Mouse (Mus musculus) midbrain, embryonic 15.5 days (tissue): Measurements from ENCODE around the gene Idh3a. TPM values are rescaled to one million over a fixed set of nuclear protein-coding genes. Genes with fewer than 3 reads are reported as not detected.
"Not testable (repeated sequence)": the region's sequence is repeated elsewhere in the genome, so short reads cannot be mapped to it uniquely, and the experiment has no call there.

Experiments
- ATAC-seq: fragments of 200-750 bp; cut with Nextera tagmentation; replicated peaks from 2 replicates; pipeline ENCODE4 v1.8.0; 2017; ENCODE audit warnings: moderate TSS enrichment
- H3K27ac ChIP-seq: fragments of 300-500 bp; sonication (generic); 2 replicates; pipeline ENCODE4 v1.5.1; 2015; ENCODE audit warnings: mild to moderate bottlenecking, inconsistent platforms
- H3K27me3 ChIP-seq: fragments of 300-500 bp; sonication (generic); replicated peaks from 2 replicates; pipeline ENCODE4 v1.6.1; 2015; ENCODE audit warnings: inconsistent platforms
- H3K36me3 ChIP-seq: fragments of 300-500 bp; sonication (generic); replicated peaks from 2 replicates; pipeline ENCODE4 v1.6.1; 2015; ENCODE audit warnings: inconsistent platforms
- H3K4me1 ChIP-seq: fragments of 300-500 bp; sonication (generic); 2 replicates; pipeline ENCODE4 v1.6.1; 2015; ENCODE audit warnings: inconsistent platforms
- H3K4me2 ChIP-seq: fragments of 300-500 bp; sonication (generic); 2 replicates; pipeline ENCODE4 v1.6.1; 2015; ENCODE audit warnings: inconsistent platforms, mild to moderate bottlenecking, moderate library complexity
- H3K4me3 ChIP-seq: fragments of 300-500 bp; sonication (generic); 2 replicates; pipeline ENCODE4 v1.5.1; 2015; ENCODE audit warnings: mild to moderate bottlenecking, inconsistent platforms
- H3K9ac ChIP-seq: fragments of 300-500 bp; sonication (generic); 2 replicates; pipeline ENCODE4 v1.6.1; 2015; ENCODE audit warnings: mild to moderate bottlenecking, inconsistent platforms
- H3K9me3 ChIP-seq: fragments of 300-500 bp; sonication (generic); 2 replicates; pipeline ENCODE4 v1.6.1; 2016; ENCODE audit warnings: inconsistent platforms
- WGBS: fragments of 180-500 bp; shearing (Covaris S2); methylation state at CpG from one replicate; pipeline ENCODE4 v1.1.7; 2015; ENCODE audit warnings: mixed read lengths; 5-methylcytosine and 5-hydroxymethylcytosine counted together
- polyA plus RNA-seq: library from polyadenylated mRNA; unstranded; fragments of >200 nt; fragmentation: Nextera tagmentation; extraction: Ambion mirVana; gene quantifications from 2 replicates; pipeline ENCODE4 v1.2.1, GENCODE M21; 2015

Gene Idh3a
- polyA plus RNA-seq, 1 experiment from 2014 or later, result 132 TPM

DNA sequence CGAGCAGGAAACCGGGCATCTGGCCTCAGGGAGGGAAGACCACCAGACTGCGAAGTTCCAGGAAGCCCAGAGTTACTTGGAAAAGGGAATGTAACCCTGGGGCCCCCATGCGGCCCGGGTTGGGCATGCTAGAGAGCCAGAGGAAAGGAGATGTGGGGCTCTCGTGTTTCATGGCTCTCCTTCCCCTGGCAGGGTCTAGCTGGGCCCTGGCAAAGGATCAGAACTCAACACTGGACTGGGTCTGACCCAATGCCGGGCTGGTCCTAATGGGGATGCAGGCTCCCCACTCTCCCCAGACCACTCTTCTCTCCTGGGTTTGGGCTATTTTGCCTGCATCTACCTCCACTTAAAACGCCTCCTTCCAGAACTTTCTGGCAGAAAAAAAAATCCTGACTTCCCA is 27.4 kb upstream of the Idh3a start:
- no peaks in the 10 kb centered on the region for H3K27me3 ChIP-seq
- H3K9ac ChIP-seq, result no peak overlapping the region
- no peaks in the 10 kb centered on the region for H3K9me3 ChIP-seq
- peaks cover 8% of the 10 kb centered on the region; the same call in 1 of the 2 replicates for H3K4me1 ChIP-seq
- H3K4me3 ChIP-seq, result no peak overlapping the region
- WGBS, result 76% methylated on average over 8 of the region's 8 CpGs
- H3K27ac ChIP-seq, result no peak overlapping the region
- no peak overlapping the region for H3K4me2 ChIP-seq
- ATAC-seq, result no peak
- no peaks in the 10 kb centered on the region for H3K36me3 ChIP-seq

DNA sequence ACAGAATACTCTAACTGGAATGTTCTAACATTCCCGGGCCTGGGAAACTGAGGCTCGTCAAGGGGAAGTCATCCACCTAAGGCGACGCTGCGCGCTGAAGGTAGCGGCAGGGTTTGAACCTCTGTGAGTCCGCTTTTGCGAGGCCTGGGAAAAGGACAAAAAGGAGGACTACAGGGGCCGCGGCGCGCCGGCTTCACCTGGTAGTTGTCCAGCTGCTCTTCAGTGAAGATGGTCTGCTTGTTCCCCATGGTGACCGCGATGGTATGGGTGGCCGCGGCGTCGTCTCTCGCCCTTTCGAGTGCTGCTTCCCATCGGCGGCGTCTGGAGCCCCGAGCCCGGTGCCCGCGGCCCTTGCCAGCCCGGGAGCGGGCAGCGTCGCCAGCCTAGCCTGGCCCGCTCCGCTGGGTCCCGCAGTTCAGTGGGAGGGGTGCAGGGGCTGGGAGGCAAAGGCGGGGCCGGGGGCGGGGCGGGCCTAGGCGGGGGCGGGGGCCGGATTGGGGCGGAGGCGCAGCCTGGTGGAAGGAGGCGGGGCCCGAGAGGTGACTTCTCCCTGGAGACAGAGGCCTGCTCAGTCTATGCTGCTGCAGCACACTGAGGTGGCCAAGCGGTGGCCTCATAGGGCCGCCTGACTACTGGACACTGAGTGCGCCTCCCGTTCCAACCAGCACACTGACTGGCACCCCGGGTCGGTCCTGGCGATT is 26.2 kb upstream of the Idh3a start, which contains the start of gene Cib2:
TSS of gene Cib2 (minus strand) at position 448 of the 701 bp plus-strand sequence.
- H3K27ac ChIP-seq, result 0 out of 2 replicates have a peak within 1 kb of the TSS, but pooled peaks have one; percentile 34
- peaks cover 8% of the 10 kb centered on the region; the same call in 1 of the 2 replicates for H3K4me1 ChIP-seq
- peak within 1 kb of the TSS; percentile 77 for H3K4me2 ChIP-seq
- WGBS, result 1% methylated on average over 51 of the region's 54 CpGs
- H3K9me3 ChIP-seq, result no peaks in the 10 kb centered on the region
- no peaks in the 10 kb centered on the region for H3K27me3 ChIP-seq
- no peaks in the 10 kb centered on the region for H3K36me3 ChIP-seq
- H3K9ac ChIP-seq, result peak within 1 kb of the TSS; percentile 59
- ATAC-seq, result peak; percentile 96
- H3K4me3 ChIP-seq, result peak within 1 kb of the TSS; percentile 54

- Histone ChIP-seq H3K4me1 (peaks cover 8% of the 10 kb centered on the region; the same call in 1 of the 2 replicates), H3K4me3 (no peak overlapping the region), H3K27me3 (no peaks in the 10 kb centered on the region), H3K9ac (no peak overlapping the region), H3K27ac (no peak overlapping the region), H3K4me2 (0 out of 2 replicates have a peak overlapping the region, but pooled peaks have one; percentile 77), H3K36me3 (no peaks in the 10 kb centered on the region), H3K9me3 (no peaks in the 10 kb centered on the region)
- 89% methylated on average over 8 of the region's 8 CpGs for WGBS
- no peak for ATAC-seq
Observed at GRCm38 (mm10) chr9:54560831-54561601, 25.1 kb upstream of the Idh3a start.

DNA sequence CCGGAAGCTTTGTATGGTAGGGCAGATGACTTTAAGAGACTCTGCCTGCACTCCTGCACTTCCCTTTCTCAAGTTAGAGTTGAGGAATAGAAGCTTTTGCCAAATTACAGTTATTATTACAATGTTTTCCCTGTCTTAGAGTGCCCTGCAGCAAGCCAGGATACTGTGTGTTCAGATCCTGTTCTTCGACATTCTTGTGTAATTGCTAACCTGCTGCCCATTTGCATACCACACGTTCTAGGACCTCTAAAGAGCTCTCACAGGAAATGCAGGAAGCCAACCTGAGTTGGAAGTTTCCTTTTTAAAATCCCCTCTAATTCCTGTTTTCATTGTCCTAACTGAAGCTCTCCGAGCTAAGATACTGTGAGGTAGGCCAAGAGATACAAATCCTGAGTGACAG is 19.2 kb upstream of the Idh3a start:
- Histone ChIP-seq H3K4me3 (no peak overlapping the region), H3K4me1 (no peaks in the 10 kb centered on the region), H3K9me3 (no peaks in the 10 kb centered on the region), H3K9ac (no peak overlapping the region), H3K27me3 (no peaks in the 10 kb centered on the region), H3K36me3 (no peaks in the 10 kb centered on the region), H3K27ac (no peak overlapping the region), H3K4me2 (no peak overlapping the region)
- WGBS, result 71% methylated on average over 4 of the region's 4 CpGs
- ATAC-seq, result no peak

DNA sequence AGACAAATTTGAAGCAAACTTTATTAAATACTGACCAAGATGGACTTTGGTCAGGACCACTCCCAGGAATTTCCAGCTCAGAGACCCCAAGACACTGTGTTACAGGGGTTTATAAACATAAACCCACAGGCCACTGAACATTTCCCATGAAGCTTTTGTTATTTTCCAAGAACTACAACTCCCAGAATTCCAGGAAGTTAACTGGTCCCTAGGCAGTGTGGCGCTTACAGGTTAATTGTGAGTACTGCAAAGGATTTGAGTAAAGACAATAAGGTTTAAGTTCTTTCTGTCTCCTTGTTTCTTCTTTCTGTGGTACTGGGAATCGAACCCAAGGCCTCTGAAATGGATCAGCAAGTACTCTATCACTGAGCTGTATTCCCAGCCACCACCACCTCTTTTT is 17.4 kb upstream of the Idh3a start:
- ATAC-seq, result no peak
- Histone ChIP-seq H3K36me3 (no peaks in the 10 kb centered on the region), H3K27ac (no peak overlapping the region), H3K9me3 (no peaks in the 10 kb centered on the region), H3K9ac (no peak overlapping the region), H3K27me3 (no peaks in the 10 kb centered on the region), H3K4me3 (no peak overlapping the region), H3K4me2 (no peak overlapping the region), H3K4me1 (no peaks in the 10 kb centered on the region)
- 31% methylated on average over 2 of the region's 2 CpGs for WGBS

DNA sequence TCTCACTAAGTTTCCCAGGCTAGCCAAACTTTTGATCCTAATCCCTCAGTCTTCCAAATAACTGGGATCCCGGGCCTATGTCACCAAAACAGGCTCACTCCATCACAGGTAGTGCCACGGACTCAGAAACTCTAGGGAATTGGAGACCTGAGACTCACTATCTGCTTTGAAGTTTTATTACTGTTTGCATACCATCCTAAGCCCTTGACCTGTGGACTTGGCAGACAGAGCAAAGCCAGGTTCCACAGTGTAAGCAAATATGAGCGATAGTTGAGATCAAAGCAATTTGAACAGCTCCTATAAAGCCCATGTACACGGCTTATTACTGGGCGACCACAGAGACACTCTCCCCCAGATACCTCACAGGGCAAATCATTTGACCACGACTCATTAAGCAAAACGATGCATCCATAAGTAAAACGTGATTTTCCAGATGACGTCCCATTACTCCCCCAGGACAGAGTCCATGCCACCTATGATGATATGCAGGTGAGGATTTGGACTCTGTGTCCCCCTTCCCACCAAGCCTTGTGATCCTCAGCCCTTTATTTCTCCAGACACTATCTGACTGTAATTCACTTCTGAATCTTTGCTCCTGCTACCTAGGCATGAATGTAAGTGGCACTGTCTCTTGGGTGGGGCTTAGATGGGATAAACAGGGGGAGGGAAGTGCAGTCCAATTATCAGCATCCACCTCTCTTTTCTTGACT is 14.8 kb upstream of the Idh3a start:
- Histone ChIP-seq H3K27ac (no peak overlapping the region), H3K4me2 (no peak overlapping the region), H3K4me3 (no peak overlapping the region), H3K27me3 (no peaks in the 10 kb centered on the region), H3K9me3 (no peaks in the 10 kb centered on the region), H3K36me3 (no peaks in the 10 kb centered on the region), H3K9ac (no peak overlapping the region), H3K4me1 (no peaks in the 10 kb centered on the region)
- ATAC-seq, result no peak
- WGBS, result 84% methylated on average over 9 of the region's 9 CpGs

- Histone ChIP-seq H3K27me3 (no peaks in the 10 kb centered on the region), H3K9ac (no peak overlapping the region), H3K9me3 (no peaks in the 10 kb centered on the region), H3K4me2 (no peak overlapping the region), H3K27ac (no peak overlapping the region), H3K4me1 (peaks cover 19% of the 10 kb centered on the region), H3K4me3 (no peak overlapping the region), H3K36me3 (no peaks in the 10 kb centered on the region)
- WGBS, result 60% methylated on average over 1 of the region's 1 CpGs
- ATAC-seq, result no peak
Observed at GRCm38 (mm10) chr9:54583712-54584111, 2.4 kb upstream of the Idh3a start.

GRCm38 (mm10) chr9:54584127-54584526 is 2.0 kb upstream of the Idh3a start:
- not testable (repeated sequence) for H3K27me3 ChIP-seq, ATAC-seq, H3K4me3 ChIP-seq, H3K36me3 ChIP-seq, H3K4me2 ChIP-seq, H3K27ac ChIP-seq, H3K9ac ChIP-seq, H3K9me3 ChIP-seq
- 86% methylated on average over 2 of the region's 2 CpGs for WGBS
- H3K4me1 ChIP-seq, result peaks cover 19% of the 10 kb centered on the region

- 31% methylated on average over 5 of the region's 5 CpGs for WGBS
- peak overlapping the region; percentile 70 for H3K4me2 ChIP-seq
- H3K4me3 ChIP-seq, result peak overlapping the region; percentile 85
- H3K27ac ChIP-seq, result peak overlapping the region; percentile 63
- H3K9ac ChIP-seq, result peak overlapping the region; percentile 35; the same call in 1 of the 2 replicates
- peak; percentile 24 for ATAC-seq
- peaks cover 19% of the 10 kb centered on the region for H3K4me1 ChIP-seq
- H3K9me3 ChIP-seq, result no peaks in the 10 kb centered on the region
- peaks cover 6% of the 10 kb centered on the region; the same call in 1 of the 2 replicates for H3K36me3 ChIP-seq
- H3K27me3 ChIP-seq, result no peaks in the 10 kb centered on the region
Observed at GRCm38 (mm10) chr9:54585839-54586198, 315 bp upstream of the Idh3a start.

- peaks cover 13% of the 10 kb centered on the region for H3K36me3 ChIP-seq
- peaks cover 19% of the 10 kb centered on the region for H3K4me1 ChIP-seq
- H3K4me2 ChIP-seq, result peak overlapping the region; percentile 70; the same call in 1 of the 2 replicates
- H3K9me3 ChIP-seq, result no peaks in the 10 kb centered on the region
- H3K4me3 ChIP-seq, result 0 out of 2 replicates have a peak overlapping the region, but pooled peaks have one; percentile 85
- WGBS, result 45% methylated on average over 4 of the region's 4 CpGs
- no peak for ATAC-seq
- H3K27me3 ChIP-seq, result no peaks in the 10 kb centered on the region
- no peak overlapping the region for H3K9ac ChIP-seq
- no peak overlapping the region for H3K27ac ChIP-seq
Observed at GRCm38 (mm10) chr9:54587863-54588262, 1.7 kb downstream of the Idh3a start.

DNA sequence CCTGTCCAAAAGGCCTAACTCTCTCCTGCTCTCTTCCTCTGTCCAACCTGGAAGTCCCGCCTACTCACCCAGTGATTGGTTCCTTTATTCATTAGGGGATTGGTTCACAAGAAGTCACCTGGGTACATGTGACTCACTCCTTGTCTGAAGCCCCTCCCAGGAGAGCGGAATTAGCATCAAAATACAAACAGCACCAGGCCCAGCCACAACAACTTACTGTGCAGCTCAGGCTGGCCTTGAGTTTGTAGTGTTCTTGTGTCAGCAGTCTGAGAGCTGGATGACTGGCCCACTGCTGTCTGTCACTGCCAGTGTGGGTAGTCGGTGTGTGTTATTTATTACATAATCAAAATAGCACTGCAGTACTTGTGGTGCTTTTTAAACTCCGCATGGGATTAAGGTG is 7.5 kb downstream of the Idh3a start:
- H3K9ac ChIP-seq, H3K27me3 ChIP-seq, H3K4me2 ChIP-seq, H3K4me1 ChIP-seq, H3K27ac ChIP-seq, H3K4me3 ChIP-seq, H3K9me3 ChIP-seq, ATAC-seq: not testable (repeated sequence)
- peaks cover 61% of the 10 kb centered on the region for H3K36me3 ChIP-seq
- 74% methylated on average over 4 of the region's 4 CpGs for WGBS
